Mouse (Mus musculus): Measurements from ENCODE around the gene Ank2.

- no peak for TF ChIP-seq CTCF (IDR thresholded peaks at IDR 0.05; ENCODE audit: insufficient read depth, low read depth, low read length)
- TF ChIP-seq POLR2A (IDR thresholded peaks at IDR 0.05; ENCODE audit: insufficient read depth, low read depth, low read length) = no peak
Measured at GRCm38 (mm10) chr3:127334876-127335275, 164.3 kb downstream of the Ank2 start.
